Mouse (Mus musculus): ENCODE data around the gene Uvssa. TPM values are rescaled to one million over a fixed set of nuclear protein-coding genes. Genes with fewer than 3 reads are reported as not detected.

Gene Uvssa
- total RNA-seq, 2 experiments from 2014 or later, result 5.3 to 7.3 TPM

DNA sequence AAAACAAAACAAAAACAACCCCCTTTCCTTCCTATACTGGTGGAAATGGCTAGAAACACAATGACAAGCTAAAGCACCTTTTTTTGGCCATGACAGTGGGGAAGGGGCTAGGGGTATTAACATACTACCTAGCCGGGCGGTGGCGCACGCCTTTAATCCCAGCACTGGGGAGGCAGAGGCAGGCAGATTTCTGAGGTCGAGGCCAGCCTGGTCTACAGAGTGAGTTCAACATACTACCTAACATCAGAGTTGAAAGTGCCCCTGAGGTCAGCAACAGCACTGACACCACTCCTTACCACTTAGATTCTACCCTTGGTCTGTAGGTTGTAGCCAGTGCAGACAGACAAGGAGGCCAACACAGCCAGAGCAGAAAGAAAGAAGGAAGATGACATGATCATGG is 29.1 kb upstream of the Uvssa start:
- no peak overlapping the region for H3K27ac ChIP-seq
- TF ChIP-seq CTCF (IDR thresholded peaks at IDR 0.05), result no peak
- H3K4me3 ChIP-seq, result no peak overlapping the region
- DNase-seq (ENCODE audit: extremely low spot score in 1 of 2, low spot score in 2 of 2), result no peak
- intact Hi-C loops (cut with DNase I), result no loop called here

- no peak for DNase-seq (ENCODE audit: extremely low spot score in 1 of 2, low spot score in 2 of 2)
- Histone ChIP-seq H3K27ac (no peak overlapping the region), H3K4me3 (no peak overlapping the region)
- no peak for TF ChIP-seq CTCF (IDR thresholded peaks at IDR 0.05)
- intact Hi-C loops (cut with DNase I), result no loop called here
These were observed 28.6 kb upstream of the Uvssa start for GRCm38 (mm10) chr5:33349706-33350105.

- no peak for TF ChIP-seq CTCF (IDR thresholded peaks at IDR 0.05)
- intact Hi-C loops (cut with DNase I), result no loop called here
- DNase-seq (ENCODE audit: extremely low spot score in 1 of 2, low spot score in 2 of 2), result no peak
- no peak overlapping the region for H3K4me3 ChIP-seq
- H3K27ac ChIP-seq, result no peak overlapping the region
These were observed 26.6 kb upstream of the Uvssa start for GRCm38 (mm10) chr5:33351556-33352272.

- intact Hi-C loops (cut with DNase I), result no loop called here
- Histone ChIP-seq H3K27ac (no peak overlapping the region), H3K4me3 (no peak overlapping the region)
- no peak for DNase-seq (ENCODE audit: extremely low spot score in 1 of 2, low spot score in 2 of 2)
- no peak for TF ChIP-seq CTCF (IDR thresholded peaks at IDR 0.05)
These were observed 26.1 kb upstream of the Uvssa start for GRCm38 (mm10) chr5:33352273-33352645.

GRCm38 (mm10) chr5:33353011-33353410 is 25.3 kb upstream of the Uvssa start:
- no peak for TF ChIP-seq CTCF (IDR thresholded peaks at IDR 0.05)
- Histone ChIP-seq H3K4me3 (no peak overlapping the region), H3K27ac (no peak overlapping the region)
- DNase-seq (ENCODE audit: extremely low spot score in 1 of 2, low spot score in 2 of 2), result no peak
- intact Hi-C loops (cut with DNase I), result no loop called here

- no peak overlapping the region for H3K4me3 ChIP-seq
- intact Hi-C loops (cut with DNase I), result no loop called here
- TF ChIP-seq CTCF (IDR thresholded peaks at IDR 0.05), result no peak
- no peak for DNase-seq (ENCODE audit: extremely low spot score in 1 of 2, low spot score in 2 of 2)
- no peak overlapping the region for H3K27ac ChIP-seq
These were observed 20.9 kb upstream of the Uvssa start for GRCm38 (mm10) chr5:33357494-33357893.

DNA sequence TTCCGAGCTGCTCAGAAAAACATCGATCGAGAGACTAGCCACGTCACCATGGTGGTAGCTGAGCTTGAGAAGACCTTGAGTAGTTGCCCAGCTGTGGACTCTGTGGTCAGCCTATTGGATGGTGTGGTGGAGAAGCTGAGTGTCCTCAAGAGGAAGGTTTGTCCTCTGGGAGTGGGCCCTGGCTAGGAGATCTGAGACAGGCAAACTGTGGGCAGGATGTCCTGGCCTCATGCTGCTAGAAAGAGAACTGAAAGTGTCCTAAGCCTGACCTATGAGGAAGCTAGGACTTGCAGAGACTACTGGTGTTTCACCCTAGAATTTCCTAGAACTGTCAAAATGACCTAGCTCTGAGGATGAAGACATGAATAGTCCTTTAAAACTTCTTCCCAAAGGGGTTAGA is 19.9 kb upstream of the Uvssa start:
- no peak for TF ChIP-seq CTCF (IDR thresholded peaks at IDR 0.05)
- no peak for DNase-seq (ENCODE audit: extremely low spot score in 1 of 2, low spot score in 2 of 2)
- no peak overlapping the region for H3K4me3 ChIP-seq
- no peak overlapping the region for H3K27ac ChIP-seq
- intact Hi-C loops (cut with DNase I), result no loop called here

DNA sequence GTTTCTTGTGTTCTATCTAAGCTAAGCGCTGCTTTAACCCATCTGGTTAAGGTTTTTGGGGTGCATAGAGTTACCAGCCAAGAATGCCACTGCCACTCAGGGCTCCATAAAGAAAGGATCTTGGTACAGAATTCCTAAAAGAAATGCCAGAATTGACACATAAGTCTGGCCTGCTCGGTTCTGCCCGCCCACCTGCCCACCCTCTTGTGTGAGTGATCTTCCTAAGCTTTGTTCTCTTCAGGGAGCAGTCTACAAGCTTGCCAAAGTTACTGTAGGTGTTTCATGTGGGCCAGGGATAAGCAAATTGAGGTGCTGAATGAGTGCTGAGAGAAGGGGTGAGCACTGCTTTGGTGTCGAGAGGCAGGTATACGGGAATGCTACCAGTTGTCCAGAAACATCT is 15.1 kb upstream of the Uvssa start:
- no peak overlapping the region for H3K27ac ChIP-seq
- no peak for DNase-seq (ENCODE audit: extremely low spot score in 1 of 2, low spot score in 2 of 2)
- no peak overlapping the region for H3K4me3 ChIP-seq
- intact Hi-C loops (cut with DNase I), result no loop called here
- TF ChIP-seq CTCF (IDR thresholded peaks at IDR 0.05), result no peak

- Histone ChIP-seq H3K4me3 (no peak overlapping the region), H3K27ac (no peak overlapping the region)
- DNase-seq (ENCODE audit: extremely low spot score in 1 of 2, low spot score in 2 of 2), result no peak
- intact Hi-C loops (cut with DNase I), result no loop called here
- no peak for TF ChIP-seq CTCF (IDR thresholded peaks at IDR 0.05)
These were observed 9.7 kb upstream of the Uvssa start for GRCm38 (mm10) chr5:33368651-33369050.

DNA sequence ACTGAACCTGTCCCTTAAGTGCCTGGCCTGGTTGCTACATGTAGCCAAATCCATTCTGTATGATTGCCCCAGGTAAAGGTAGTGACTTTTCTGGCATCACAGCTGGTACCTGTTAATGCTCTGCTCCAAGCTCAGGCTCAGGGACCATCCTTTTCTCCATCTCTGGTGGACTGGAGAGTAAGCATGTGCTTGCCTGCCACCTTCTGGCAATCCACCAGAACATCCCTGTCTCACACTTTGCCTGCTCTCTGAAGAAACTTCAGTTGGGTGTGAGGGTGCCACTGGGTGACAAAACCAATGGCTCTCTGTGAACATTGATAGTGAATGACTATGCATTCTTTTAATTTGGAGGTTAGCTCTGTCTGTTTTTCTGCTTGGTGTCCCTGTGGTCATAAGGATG is 7.2 kb upstream of the Uvssa start:
- Histone ChIP-seq H3K27ac (no peak overlapping the region), H3K4me3 (no peak overlapping the region)
- TF ChIP-seq CTCF (IDR thresholded peaks at IDR 0.05), result peak; percentile 42
- intact Hi-C loops (cut with DNase I), result loop anchor here (2.0 kb wide), 1 partner anchor 168 kb away; no protein-coding TSS in a partner anchor
- no peak for DNase-seq (ENCODE audit: extremely low spot score in 1 of 2, low spot score in 2 of 2)

GRCm38 (mm10) chr5:33371668-33372067 is 6.7 kb upstream of the Uvssa start:
- no peak for TF ChIP-seq CTCF (IDR thresholded peaks at IDR 0.05)
- Histone ChIP-seq H3K27ac (no peak overlapping the region), H3K4me3 (no peak overlapping the region)
- intact Hi-C loops (cut with DNase I), result loop anchor here (2.0 kb wide), 1 partner anchor 169 kb away; no protein-coding TSS in a partner anchor
- no peak for DNase-seq (ENCODE audit: extremely low spot score in 1 of 2, low spot score in 2 of 2)

DNA sequence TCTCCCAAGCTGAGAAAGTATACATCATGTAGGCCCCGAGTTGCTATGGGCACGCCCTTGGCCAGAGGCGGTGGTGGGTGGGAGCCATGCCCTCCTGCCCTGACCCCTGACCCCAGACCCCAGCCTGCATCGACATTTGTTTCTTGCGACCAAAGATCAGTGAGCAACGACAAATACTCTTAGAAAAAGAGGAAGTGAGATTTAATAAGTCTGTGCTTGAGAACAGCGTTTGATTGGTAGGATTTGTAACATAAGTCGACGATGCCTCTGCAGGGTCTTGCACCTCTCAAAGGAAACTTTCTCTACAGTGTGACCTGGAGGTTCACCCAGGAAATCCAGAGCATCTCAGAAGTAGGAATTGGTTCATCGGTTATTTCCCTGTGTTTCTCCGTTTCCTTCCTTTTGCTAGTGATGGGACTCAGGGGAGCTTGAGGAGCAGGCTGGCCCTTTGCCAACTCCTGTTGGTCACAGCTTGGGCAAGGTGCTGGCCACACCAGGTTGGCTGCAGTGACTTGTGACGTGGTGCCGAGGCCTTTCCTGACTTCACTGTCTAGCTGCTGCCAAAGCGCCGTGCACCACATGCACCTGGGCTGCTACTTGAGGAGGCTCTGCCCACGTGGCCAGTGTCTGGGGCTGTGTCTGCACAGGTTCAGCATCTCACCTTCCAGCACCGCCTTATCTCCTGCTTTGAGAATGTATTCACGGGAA is 5.9 kb upstream of the Uvssa start:
- no peak for TF ChIP-seq CTCF (IDR thresholded peaks at IDR 0.05)

DNA sequence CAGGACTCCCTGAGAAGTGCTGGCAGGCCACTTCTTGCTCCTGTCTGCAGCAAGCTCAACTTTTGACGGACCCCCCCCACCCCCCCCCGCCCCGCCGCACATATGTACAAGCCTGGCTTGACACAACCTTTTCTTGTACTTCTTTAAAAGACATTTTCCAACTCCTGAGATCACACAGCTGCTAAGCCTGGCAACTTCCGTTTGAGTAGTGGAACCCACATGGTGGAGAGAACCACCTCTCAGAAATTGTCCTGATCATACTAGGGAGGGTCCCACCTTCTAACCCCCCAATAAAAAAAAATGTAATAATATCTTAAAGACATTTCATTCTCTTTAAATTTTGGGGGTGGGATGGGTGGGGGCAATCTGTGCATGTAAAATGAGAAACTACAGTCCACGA is 1.2 kb upstream of the Uvssa start:
- H3K4me3 ChIP-seq, result no peak overlapping the region; the same call in 1 of the 2 replicates
- intact Hi-C loops (cut with DNase I), result no loop called here
- no peak for TF ChIP-seq CTCF (IDR thresholded peaks at IDR 0.05)
- H3K27ac ChIP-seq, result no peak overlapping the region
- no peak for DNase-seq (ENCODE audit: extremely low spot score in 1 of 2, low spot score in 2 of 2)

More for the DNA sequence above, 5.9 kb upstream of the Uvssa start:
- Histone ChIP-seq H3K27ac (no peak overlapping the region), H3K4me3 (no peak overlapping the region)
- intact Hi-C loops (cut with DNase I), result no loop called here
- DNase-seq (ENCODE audit: extremely low spot score in 1 of 2, low spot score in 2 of 2), result no peak
